Mouse (Mus musculus): ENCODE results near the gene Sox5.
A peak's percentile ranks its signal among the peaks of the same experiment; 100 is the strongest.

Sox5 gene

GRCm38 (mm10) chr6:144579301-144579700, 202.5 kb downstream of the Sox5 start:
- DNase-seq (ENCODE audit: low spot score) = no peak

- peak; percentile 29 for DNase-seq (ENCODE audit: low spot score)
These were observed 210.9 kb downstream of the Sox5 start for GRCm38 (mm10) chr6:144570850-144571249.

GRCm38 (mm10) chr6:144565827-144566226, 215.9 kb downstream of the Sox5 start:
- DNase-seq (ENCODE audit: low spot score) = no peak

- no peak for DNase-seq (ENCODE audit: low spot score)
These were observed 220.1 kb downstream of the Sox5 start for GRCm38 (mm10) chr6:144561718-144562117.

GRCm38 (mm10) chr6:144560211-144560610, 221.6 kb downstream of the Sox5 start:
- DNase-seq (ENCODE audit: low spot score) = no peak

GRCm38 (mm10) chr6:144553476-144553875, 228.3 kb downstream of the Sox5 start:
- DNase-seq (ENCODE audit: low spot score) = no peak

- no peak for DNase-seq (ENCODE audit: low spot score)
These were observed 232.8 kb downstream of the Sox5 start for GRCm38 (mm10) chr6:144548991-144549390.

- DNase-seq (ENCODE audit: low spot score) = no peak
These were observed 234.6 kb downstream of the Sox5 start for GRCm38 (mm10) chr6:144547141-144547540.

GRCm38 (mm10) chr6:144545549-144545948, 236.2 kb downstream of the Sox5 start:
- no peak for DNase-seq (ENCODE audit: low spot score)

- DNase-seq (ENCODE audit: low spot score) = no peak
These were observed 240.5 kb downstream of the Sox5 start for GRCm38 (mm10) chr6:144541316-144541715.

GRCm38 (mm10) chr6:144539439-144540192, 242.2 kb downstream of the Sox5 start:
- DNase-seq (ENCODE audit: low spot score) = no peak

- DNase-seq (ENCODE audit: low spot score) = no peak
These were observed 258.3 kb downstream of the Sox5 start for GRCm38 (mm10) chr6:144523479-144523878.

GRCm38 (mm10) chr6:144518811-144519210, 263.0 kb downstream of the Sox5 start:
- DNase-seq (ENCODE audit: low spot score) = no peak

GRCm38 (mm10) chr6:144515905-144516304, 265.9 kb downstream of the Sox5 start:
- DNase-seq (ENCODE audit: low spot score) = no peak

- no peak for DNase-seq (ENCODE audit: low spot score)
These were observed 268.0 kb downstream of the Sox5 start for GRCm38 (mm10) chr6:144513761-144514160.

GRCm38 (mm10) chr6:144511925-144512324, 269.9 kb downstream of the Sox5 start:
- no peak for DNase-seq (ENCODE audit: low spot score)

GRCm38 (mm10) chr6:144510147-144510546, 271.6 kb downstream of the Sox5 start:
- DNase-seq (ENCODE audit: low spot score) = no peak

- no peak for DNase-seq (ENCODE audit: low spot score)
These were observed 277.6 kb downstream of the Sox5 start for GRCm38 (mm10) chr6:144504197-144504551.

- DNase-seq (ENCODE audit: low spot score) = no peak
These were observed 278.2 kb downstream of the Sox5 start for GRCm38 (mm10) chr6:144503399-144504196.

- no peak for DNase-seq (ENCODE audit: low spot score)
These were observed 280.3 kb downstream of the Sox5 start for GRCm38 (mm10) chr6:144501439-144501838.

GRCm38 (mm10) chr6:144498177-144498576, 283.6 kb downstream of the Sox5 start:
- no peak for DNase-seq (ENCODE audit: low spot score)

- no peak for DNase-seq (ENCODE audit: low spot score)
These were observed 289.9 kb downstream of the Sox5 start for GRCm38 (mm10) chr6:144491761-144492415.

- no peak for DNase-seq (ENCODE audit: low spot score)
These were observed 290.9 kb downstream of the Sox5 start for GRCm38 (mm10) chr6:144490896-144491295.

Measured in c-Kit-positive CD71-positive TER-119-positive erythroid progenitor cells, embryonic 14.5 days (primary cell).